Mouse (Mus musculus): Measurements from ENCODE around the gene Unc13d. TPM values are rescaled to one million over a fixed set of nuclear protein-coding genes. Genes with fewer than 3 reads are reported as not detected.
A peak's percentile ranks its signal among the peaks of the same experiment; 100 is the strongest.

Gene Unc13d
- polyA plus RNA-seq, 1 experiment from 2014 or later: 44.8 TPM

GRCm38 (mm10) chr11:116041833-116042232 lies 35.9 kb downstream of the Unc13d start:
- Histone ChIP-seq H3K9ac (ENCODE audit: low read depth, low read length) (no peak overlapping the region), H3K27ac (ENCODE audit: low read depth, low read length) (no peak overlapping the region), H3K4me3 (ENCODE audit: low read depth, low read length) (no peak overlapping the region), H3K4me1 (replicated peaks; ENCODE audit: control insufficient read depth, insufficient read depth, low read length) (no peaks in the 10 kb centered on the region), H3K36me3 (ENCODE audit: control insufficient read depth, insufficient read depth, low read length) (peaks cover 33% of the 10 kb centered on the region), H3K4me2 (no peak overlapping the region), H3K27me3 (replicated peaks; ENCODE audit: control insufficient read depth, insufficient read depth, low read length) (no peaks in the 10 kb centered on the region), H3K9me3 (ENCODE audit: control insufficient read depth, low read length) (no peaks in the 10 kb centered on the region; the same call in 1 of the 2 replicates)
- WGBS: 93% methylated on average over 2 of the region's 2 CpGs
- no peak for ATAC-seq (replicated peaks; ENCODE audit: low FRiP score)
- no peak for DNase-seq (ENCODE audit: low spot score)

- Histone ChIP-seq H3K4me2 (no peak overlapping the region), H3K36me3 (ENCODE audit: control insufficient read depth, insufficient read depth, low read length) (peaks cover 29% of the 10 kb centered on the region), H3K4me3 (ENCODE audit: low read depth, low read length) (no peak overlapping the region), H3K4me1 (replicated peaks; ENCODE audit: control insufficient read depth, insufficient read depth, low read length) (no peaks in the 10 kb centered on the region), H3K27ac (ENCODE audit: low read depth, low read length) (no peak overlapping the region), H3K27me3 (replicated peaks; ENCODE audit: control insufficient read depth, insufficient read depth, low read length) (no peaks in the 10 kb centered on the region), H3K9me3 (ENCODE audit: control insufficient read depth, low read length) (no peaks in the 10 kb centered on the region; the same call in 1 of the 2 replicates), H3K9ac (ENCODE audit: low read depth, low read length) (no peak overlapping the region)
- no peak for DNase-seq (ENCODE audit: low spot score)
- 80% methylated on average over 6 of the region's 6 CpGs for WGBS
- ATAC-seq (replicated peaks; ENCODE audit: low FRiP score): no peak
Measured at GRCm38 (mm10) chr11:116040593-116040992, 37.2 kb downstream of the Unc13d start.

- Histone ChIP-seq H3K4me2 (no peak overlapping the region), H3K27me3 (replicated peaks; ENCODE audit: control insufficient read depth, insufficient read depth, low read length) (no peaks in the 10 kb centered on the region), H3K9me3 (ENCODE audit: control insufficient read depth, low read length) (no peaks in the 10 kb centered on the region; the same call in 1 of the 2 replicates), H3K36me3 (ENCODE audit: control insufficient read depth, insufficient read depth, low read length) (peaks cover 22% of the 10 kb centered on the region), H3K9ac (ENCODE audit: low read depth, low read length) (no peak overlapping the region), H3K4me1 (replicated peaks; ENCODE audit: control insufficient read depth, insufficient read depth, low read length) (no peaks in the 10 kb centered on the region), H3K4me3 (ENCODE audit: low read depth, low read length) (no peak overlapping the region), H3K27ac (ENCODE audit: low read depth, low read length) (no peak overlapping the region)
- DNase-seq (ENCODE audit: low spot score): no peak
- no peak for ATAC-seq (replicated peaks; ENCODE audit: low FRiP score)
- WGBS: 93% methylated on average over 9 of the region's 9 CpGs
Measured at GRCm38 (mm10) chr11:116037826-116038225, 39.9 kb downstream of the Unc13d start.

GRCm38 (mm10) chr11:116036671-116037070 lies 41.1 kb downstream of the Unc13d start:
- DNase-seq (ENCODE audit: low spot score): no peak
- Histone ChIP-seq H3K9ac (ENCODE audit: low read depth, low read length) (no peak overlapping the region), H3K27me3 (replicated peaks; ENCODE audit: control insufficient read depth, insufficient read depth, low read length) (no peaks in the 10 kb centered on the region), H3K9me3 (ENCODE audit: control insufficient read depth, low read length) (no peaks in the 10 kb centered on the region; the same call in 1 of the 2 replicates), H3K4me1 (replicated peaks; ENCODE audit: control insufficient read depth, insufficient read depth, low read length) (peaks cover 2% of the 10 kb centered on the region; the same call in 1 of the 2 replicates), H3K4me2 (no peak overlapping the region), H3K4me3 (ENCODE audit: low read depth, low read length) (no peak overlapping the region), H3K27ac (ENCODE audit: low read depth, low read length) (no peak overlapping the region), H3K36me3 (ENCODE audit: control insufficient read depth, insufficient read depth, low read length) (peaks cover 17% of the 10 kb centered on the region)
- no peak for ATAC-seq (replicated peaks; ENCODE audit: low FRiP score)
- 93% methylated on average over 3 of the region's 3 CpGs for whole genome bisulfite sequencing

- Histone ChIP-seq H3K4me2 (no peak overlapping the region), H3K9ac (ENCODE audit: low read depth, low read length) (no peak overlapping the region; the same call in 1 of the 2 replicates), H3K4me1 (replicated peaks; ENCODE audit: control insufficient read depth, insufficient read depth, low read length) (peaks cover 6% of the 10 kb centered on the region; the same call in 1 of the 2 replicates), H3K27me3 (replicated peaks; ENCODE audit: control insufficient read depth, insufficient read depth, low read length) (no peaks in the 10 kb centered on the region), H3K27ac (ENCODE audit: low read depth, low read length) (no peak overlapping the region), H3K36me3 (ENCODE audit: control insufficient read depth, insufficient read depth, low read length) (peaks cover 9% of the 10 kb centered on the region; the same call in 1 of the 2 replicates), H3K9me3 (ENCODE audit: control insufficient read depth, low read length) (no peaks in the 10 kb centered on the region), H3K4me3 (ENCODE audit: low read depth, low read length) (no peak overlapping the region)
- DNase-seq (ENCODE audit: low spot score) (no peak), ATAC-seq (replicated peaks; ENCODE audit: low FRiP score) (no peak)
- WGBS: 90% methylated on average over 6 of the region's 6 CpGs
Measured at GRCm38 (mm10) chr11:116034584-116034983, 43.2 kb downstream of the Unc13d start.

GRCm38 (mm10) chr11:116030898-116031845 lies 46.6 kb downstream of the Unc13d start:
- DNase-seq (ENCODE audit: low spot score): no peak
- Histone ChIP-seq H3K9ac (ENCODE audit: low read depth, low read length) (peak overlapping the region; percentile 97), H3K27ac (ENCODE audit: low read depth, low read length) (peak overlapping the region; percentile 98), H3K27me3 (replicated peaks; ENCODE audit: control insufficient read depth, insufficient read depth, low read length) (no peaks in the 10 kb centered on the region), H3K9me3 (ENCODE audit: control insufficient read depth, low read length) (no peaks in the 10 kb centered on the region), H3K36me3 (ENCODE audit: control insufficient read depth, insufficient read depth, low read length) (0 out of 2 replicates have a peak, but pooled peaks cover 2% of the 10 kb centered on the region), H3K4me1 (replicated peaks; ENCODE audit: control insufficient read depth, insufficient read depth, low read length) (peaks cover 6% of the 10 kb centered on the region; the same call in 1 of the 2 replicates), H3K4me2 (peak overlapping the region; percentile 96), H3K4me3 (ENCODE audit: low read depth, low read length) (peak overlapping the region; percentile 69)
- no peak for ATAC-seq (replicated peaks; ENCODE audit: low FRiP score)
- WGBS: 27% methylated on average over 14 of the region's 14 CpGs

- Histone ChIP-seq H3K4me1 (replicated peaks; ENCODE audit: control insufficient read depth, insufficient read depth, low read length) (peaks cover 6% of the 10 kb centered on the region; the same call in 1 of the 2 replicates), H3K4me3 (ENCODE audit: low read depth, low read length) (peak within 1 kb of the TSS; percentile 69), H3K27ac (ENCODE audit: low read depth, low read length) (peak within 1 kb of the TSS; percentile 98), H3K9ac (ENCODE audit: low read depth, low read length) (peak within 1 kb of the TSS; percentile 97), H3K27me3 (replicated peaks; ENCODE audit: control insufficient read depth, insufficient read depth, low read length) (no peaks in the 10 kb centered on the region), H3K9me3 (ENCODE audit: control insufficient read depth, low read length) (no peaks in the 10 kb centered on the region), H3K4me2 (peak within 1 kb of the TSS; percentile 96), H3K36me3 (ENCODE audit: control insufficient read depth, insufficient read depth, low read length) (0 out of 2 replicates have a peak, but pooled peaks cover 2% of the 10 kb centered on the region)
- WGBS: under 1% methylated on average over 58 of the region's 67 CpGs
- DNase-seq (ENCODE audit: low spot score) (peak; percentile 96), ATAC-seq (replicated peaks; ENCODE audit: low FRiP score) (peak; percentile 92)
Measured at GRCm38 (mm10) chr11:116030088-116030897, 47.5 kb downstream of the Unc13d start, which contains the start of gene Unk. Unk (plus strand) TSS chr11:116030322.

All from liver, embryonic 11.5 days (tissue).